Mouse (Mus musculus): ENCODE results near the gene Cdk11b. TPM values are rescaled to one million over a fixed set of nuclear protein-coding genes. Genes with fewer than 3 reads are reported as not detected.

Cdk11b gene
- 793 TPM for polyA plus RNA-seq (2017; shearing (Covaris generic))

GRCm38 (mm10) chr4:155624338-155625291 lies at the start of gene Cdk11b:
TSS of gene Cdk11b (plus strand) at chr4:155624854.

DNA sequence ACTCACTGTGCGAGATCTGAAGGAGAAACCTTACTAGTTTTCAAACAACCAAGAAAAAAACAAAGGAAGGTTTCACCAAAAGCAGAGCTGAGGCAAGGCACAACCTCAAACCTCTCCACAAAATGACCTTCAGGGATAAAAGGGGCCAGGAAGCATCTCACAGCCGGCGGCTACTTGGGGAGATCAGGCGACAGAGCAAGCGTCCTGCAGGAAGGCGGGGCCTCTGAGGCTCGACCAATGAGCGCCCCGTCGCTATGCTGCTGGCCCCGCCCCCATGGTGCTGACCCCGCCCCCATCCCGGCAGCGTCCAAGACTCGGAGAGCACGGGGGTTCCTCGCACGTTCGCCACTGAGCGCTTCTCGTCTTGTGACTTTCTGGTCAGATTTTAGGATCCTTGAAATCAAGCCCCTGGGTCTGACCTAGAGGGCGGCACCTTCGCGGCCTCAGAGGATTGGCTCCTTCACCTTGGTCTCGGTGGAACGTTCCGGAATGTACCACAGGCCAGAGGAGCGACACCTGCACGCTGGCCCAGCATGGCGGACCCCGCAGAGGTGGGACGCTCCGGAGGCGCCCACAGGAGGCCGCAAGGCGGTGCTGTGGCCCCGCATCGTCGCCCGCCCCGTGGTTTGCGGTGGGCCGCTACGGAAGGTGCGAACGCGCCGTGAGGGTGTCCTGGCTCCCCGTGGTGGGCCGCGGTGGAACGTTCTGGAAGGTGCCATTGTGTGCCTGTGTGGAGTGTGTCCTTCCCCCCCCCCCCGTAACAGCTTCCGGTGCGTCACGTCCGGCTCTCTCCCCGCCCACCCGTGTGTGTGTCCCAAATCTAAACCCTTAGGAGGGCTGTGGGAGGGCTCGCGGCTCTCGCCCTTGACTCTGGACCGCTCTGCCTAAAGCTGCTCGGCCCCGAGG lies 23.3 kb upstream of the Cdk11b start, which contains the start of gene Slc35e2:
Gene Slc35e2, plus strand, starts transcription at position 326 of the 906 bp plus-strand sequence.

GRCm38 (mm10) chr4:155645308-155645707 lies 20.7 kb downstream of the Cdk11b start, which contains the start of gene Gm10563:
TSS of gene Gm10563 (minus strand) at chr4:155645408.

DNA sequence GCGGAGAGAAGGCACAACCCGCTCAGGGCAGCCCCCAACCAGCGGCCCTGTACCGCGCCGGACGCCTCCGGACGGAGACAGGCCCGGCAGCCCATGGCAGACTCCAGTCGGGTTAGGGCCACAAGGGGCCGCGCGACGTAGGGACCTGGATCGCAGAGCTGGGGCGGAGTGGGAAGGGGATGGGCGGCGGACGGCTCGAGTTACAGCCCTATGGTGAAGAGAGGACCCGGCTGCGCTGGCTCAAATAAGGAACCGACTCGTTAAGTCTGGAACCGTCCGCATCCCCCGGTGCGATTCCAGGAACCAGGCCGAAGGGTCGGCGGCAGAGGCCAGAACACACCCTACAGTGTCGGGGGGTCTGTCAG lies 28.4 kb downstream of the Cdk11b start, which contains the start of gene Mmp23:
Gene Mmp23, minus strand, starts transcription at position 299 of the 365 bp plus-strand sequence.

DNA sequence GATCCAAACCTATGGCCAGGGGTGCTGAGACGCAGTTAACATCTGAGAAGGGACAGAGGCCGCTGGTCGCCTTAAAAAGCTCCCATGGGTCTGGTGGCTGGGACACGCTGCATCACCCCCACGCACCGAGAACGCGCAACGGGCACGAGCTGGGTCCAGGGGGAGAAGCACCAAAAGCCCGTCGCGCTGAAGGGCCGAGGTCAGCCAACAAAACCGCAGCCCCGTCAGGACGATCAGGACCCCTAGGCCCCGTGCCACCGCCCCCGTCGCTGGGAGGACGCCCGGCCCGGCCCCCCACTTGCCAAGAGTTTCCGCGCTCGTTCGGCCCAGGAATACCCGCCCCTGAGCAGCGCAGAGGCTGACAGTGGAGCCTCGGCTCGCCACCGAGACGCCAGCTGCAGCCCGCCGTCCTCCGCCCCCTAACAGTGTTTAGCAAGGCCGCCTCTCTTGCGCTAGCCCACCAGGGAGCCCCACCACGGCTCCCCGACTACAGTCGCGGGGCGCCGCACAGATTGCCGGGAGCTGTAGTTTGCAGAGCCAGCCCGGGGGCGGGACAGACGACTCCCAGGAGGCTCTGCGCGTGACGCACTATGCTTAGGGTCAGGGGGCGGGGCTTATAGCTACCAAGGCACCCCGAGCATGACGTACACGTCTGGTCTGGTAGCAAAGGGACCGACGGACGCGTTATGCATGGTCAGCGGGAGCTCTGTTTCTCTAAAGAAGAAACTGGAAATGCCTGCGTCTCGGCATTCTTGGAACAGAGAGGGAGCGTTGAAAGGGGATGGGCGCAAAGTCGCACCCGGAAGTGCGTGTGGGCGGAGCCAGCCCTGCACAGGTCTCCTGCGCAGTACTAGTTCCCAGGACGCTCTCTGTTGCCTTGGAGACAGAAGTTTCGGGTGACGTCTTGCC lies 44.3 kb downstream of the Cdk11b start, which contains the start of gene Mib2:
Gene Mib2, minus strand, starts transcription at position 510 of the 909 bp plus-strand sequence.

GRCm38 (mm10) chr4:155694111-155694481 lies 69.4 kb downstream of the Cdk11b start, which contains the start of gene Fndc10:
TSS of gene Fndc10 (plus strand) at chr4:155694342.

Other genes with a start within 250 kb of the Cdk11b start
- gene Gabrd, start 226.7 kb upstream of the Cdk11b start, polyA plus RNA-seq (2017; shearing (Covaris generic)): 0.32 TPM
- 3.9 TPM for gene Cfap74, start 215.7 kb upstream of the Cdk11b start, polyA plus RNA-seq (2017; shearing (Covaris generic))
- gene Tmem52, start 155.7 kb upstream of the Cdk11b start, polyA plus RNA-seq (2017; shearing (Covaris generic)): not detected
- gene Gnb1, start 133.5 kb upstream of the Cdk11b start, polyA plus RNA-seq (2017; shearing (Covaris generic)): 438 TPM
- 98.5 TPM for gene Nadk, start 62.5 kb upstream of the Cdk11b start, polyA plus RNA-seq (2017; shearing (Covaris generic))
- gene Slc35e2, start 23.4 kb upstream of the Cdk11b start, polyA plus RNA-seq (2017; shearing (Covaris generic)): 25.6 TPM
- gene Gm10563, start 20.6 kb downstream of the Cdk11b start, polyA plus RNA-seq (2017; shearing (Covaris generic)): not detected
- not detected for gene Mmp23, start 28.5 kb downstream of the Cdk11b start, polyA plus RNA-seq (2017; shearing (Covaris generic))
- gene Mib2, start 44.3 kb downstream of the Cdk11b start, polyA plus RNA-seq (2017; shearing (Covaris generic)): 48.6 TPM
- gene Fndc10, start 69.5 kb downstream of the Cdk11b start, polyA plus RNA-seq (2017; shearing (Covaris generic)): 11.6 TPM
- gene Ssu72, start 79.9 kb downstream of the Cdk11b start, polyA plus RNA-seq (2017; shearing (Covaris generic)): 83.3 TPM
- gene Tmem240, start 109.9 kb downstream of the Cdk11b start, polyA plus RNA-seq (2017; shearing (Covaris generic)): 0.11 TPM
- gene Atad3a, start 136.2 kb downstream of the Cdk11b start, polyA plus RNA-seq (2017; shearing (Covaris generic)): 69.8 TPM
- gene Vwa1, start 149.8 kb downstream of the Cdk11b start, polyA plus RNA-seq (2017; shearing (Covaris generic)): 0.14 TPM
- gene Tmem88b, start 161.0 kb downstream of the Cdk11b start, polyA plus RNA-seq (2017; shearing (Covaris generic)): not detected
- gene Ankrd65, start 165.6 kb downstream of the Cdk11b start, polyA plus RNA-seq (2017; shearing (Covaris generic)): not detected
- 52.7 TPM for gene Mrpl20, start 178.0 kb downstream of the Cdk11b start, polyA plus RNA-seq (2017; shearing (Covaris generic))
- 336 TPM for gene Ccnl2, start 187.6 kb downstream of the Cdk11b start, polyA plus RNA-seq (2017; shearing (Covaris generic))
- 103 TPM for gene Aurkaip1, start 206.4 kb downstream of the Cdk11b start, polyA plus RNA-seq (2017; shearing (Covaris generic))
- 1.7 TPM for gene Mxra8, start 214.8 kb downstream of the Cdk11b start, polyA plus RNA-seq (2017; shearing (Covaris generic))
- gene Dvl1, start 222.5 kb downstream of the Cdk11b start, polyA plus RNA-seq (2017; shearing (Covaris generic)): 78.2 TPM
- 0.66 TPM for gene Tas1r3, start 238.5 kb downstream of the Cdk11b start, polyA plus RNA-seq (2017; shearing (Covaris generic))
- gene Cptp, start 244.6 kb downstream of the Cdk11b start, polyA plus RNA-seq (2017; shearing (Covaris generic)): 4.3 TPM
- gene Ints11, start 244.7 kb downstream of the Cdk11b start, polyA plus RNA-seq (2017; shearing (Covaris generic)): 58.5 TPM

Data from effector memory CD4-positive, alpha-beta T cell, adult 5 months (primary cell).